Mouse (Mus musculus) heart, embryonic 13.5 days (tissue): ENCODE results near the gene Cdh23. TPM values are rescaled to one million over a fixed set of nuclear protein-coding genes. Genes with fewer than 3 reads are reported as not detected.
A peak's percentile ranks its signal among the peaks of the same experiment; 100 is the strongest.

Experiments
- ATAC-seq: fragments of 200-750 bp; cut with Nextera tagmentation; 2 replicates; pipeline ENCODE4 v1.8.0; 2017; ENCODE audit warnings: moderate TSS enrichment; ENCODE audit not compliant: insufficient number of reproducible peaks, low FRiP score, low TSS enrichment; ENCODE audit errors: extremely low read depth
- H3K27ac ChIP-seq: fragments of 300-500 bp; sonication (generic); replicated peaks from 2 replicates; pipeline ENCODE4 v1.5.1; 2015; ENCODE audit warnings: moderate library complexity, mild to moderate bottlenecking, inconsistent platforms
- H3K27me3 ChIP-seq: fragments of 300-500 bp; sonication (generic); replicated peaks from 2 replicates; pipeline ENCODE4 v1.6.1; 2015; ENCODE audit warnings: mild to moderate bottlenecking, inconsistent platforms
- H3K36me3 ChIP-seq: fragments of 300-500 bp; sonication (generic); 2 replicates; pipeline ENCODE4 v1.6.1; 2015; ENCODE audit warnings: mild to moderate bottlenecking, inconsistent platforms
- H3K4me1 ChIP-seq: fragments of 300-500 bp; sonication (generic); 2 replicates; pipeline ENCODE4 v1.6.1; 2015; ENCODE audit warnings: inconsistent platforms
- H3K4me2 ChIP-seq: fragments of 300-500 bp; sonication (generic); 2 replicates; pipeline ENCODE4 v1.6.1; 2015; ENCODE audit warnings: inconsistent platforms, mild to moderate bottlenecking, moderate library complexity
- H3K4me3 ChIP-seq: fragments of 300-500 bp; sonication (generic); 2 replicates; pipeline ENCODE4 v1.5.1; 2015; ENCODE audit warnings: moderate library complexity, mild to moderate bottlenecking, inconsistent platforms
- H3K9ac ChIP-seq: fragments of 300-500 bp; sonication (generic); 2 replicates; pipeline ENCODE4 v1.6.1; 2015; ENCODE audit warnings: inconsistent platforms, mild to moderate bottlenecking, moderate library complexity
- H3K9me3 ChIP-seq: fragments of 300-500 bp; sonication (generic); 2 replicates; pipeline ENCODE4 v1.6.1; 2016; ENCODE audit warnings: inconsistent platforms
- WGBS: fragments of 180-500 bp; shearing (Covaris S2); methylation state at CpG from one replicate; pipeline ENCODE4 v1.1.7; 2015; ENCODE audit warnings: mixed read lengths; 5-methylcytosine and 5-hydroxymethylcytosine counted together
- polyA plus RNA-seq: library from polyadenylated mRNA; unstranded; fragments of >200 nt; fragmentation: Nextera tagmentation; extraction: Ambion mirVana; gene quantifications from 2 replicates; pipeline ENCODE4 v1.2.1, GENCODE M21; 2015

Cdh23 gene
- polyA plus RNA-seq, 1 experiment from 2014 or later: 0.27 TPM

- ATAC-seq: no peak
- Histone ChIP-seq H3K4me2 (no peak overlapping the region), H3K36me3 (no peaks in the 10 kb centered on the region), H3K27ac (no peak overlapping the region), H3K9ac (no peak overlapping the region), H3K9me3 (0 out of 2 replicates have a peak, but pooled peaks cover 3% of the 10 kb centered on the region), H3K27me3 (peaks cover 9% of the 10 kb centered on the region), H3K4me1 (no peaks in the 10 kb centered on the region), H3K4me3 (no peak overlapping the region)
- 66% methylated on average over 13 of the region's 13 CpGs for WGBS
These were observed 232.2 kb downstream of the Cdh23 start for GRCm38 (mm10) chr10:60463953-60464647.

- ATAC-seq: no peak
- Histone ChIP-seq H3K4me1 (no peaks in the 10 kb centered on the region), H3K27me3 (no peaks in the 10 kb centered on the region; the same call in 1 of the 2 replicates), H3K4me3 (no peak overlapping the region), H3K27ac (no peak overlapping the region), H3K9me3 (0 out of 2 replicates have a peak, but pooled peaks cover 4% of the 10 kb centered on the region), H3K9ac (no peak overlapping the region), H3K36me3 (no peaks in the 10 kb centered on the region), H3K4me2 (no peak overlapping the region)
- 28% methylated on average over 8 of the region's 8 CpGs for WGBS
These were observed 239.5 kb downstream of the Cdh23 start for GRCm38 (mm10) chr10:60456662-60457397.

GRCm38 (mm10) chr10:60455193-60455592 is 241.1 kb downstream of the Cdh23 start:
- Histone ChIP-seq H3K4me1 (no peaks in the 10 kb centered on the region), H3K36me3 (no peaks in the 10 kb centered on the region), H3K27ac (no peak overlapping the region), H3K27me3 (no peaks in the 10 kb centered on the region; the same call in 1 of the 2 replicates), H3K9ac (no peak overlapping the region), H3K4me3 (no peak overlapping the region), H3K4me2 (no peak overlapping the region), H3K9me3 (0 out of 2 replicates have a peak, but pooled peaks cover 4% of the 10 kb centered on the region)
- ATAC-seq: no peak
- WGBS: 74% methylated on average over 8 of the region's 8 CpGs

GRCm38 (mm10) chr10:60447186-60447585 is 249.1 kb downstream of the Cdh23 start:
- Histone ChIP-seq H3K27ac (no peak overlapping the region), H3K9me3 (0 out of 2 replicates have a peak, but pooled peaks cover 3% of the 10 kb centered on the region), H3K36me3 (no peaks in the 10 kb centered on the region), H3K4me1 (no peaks in the 10 kb centered on the region), H3K27me3 (peaks cover 6% of the 10 kb centered on the region), H3K4me2 (no peak overlapping the region), H3K9ac (no peak overlapping the region), H3K4me3 (no peak overlapping the region)
- ATAC-seq: no peak
- WGBS: 84% methylated on average over 12 of the region's 12 CpGs

DNA sequence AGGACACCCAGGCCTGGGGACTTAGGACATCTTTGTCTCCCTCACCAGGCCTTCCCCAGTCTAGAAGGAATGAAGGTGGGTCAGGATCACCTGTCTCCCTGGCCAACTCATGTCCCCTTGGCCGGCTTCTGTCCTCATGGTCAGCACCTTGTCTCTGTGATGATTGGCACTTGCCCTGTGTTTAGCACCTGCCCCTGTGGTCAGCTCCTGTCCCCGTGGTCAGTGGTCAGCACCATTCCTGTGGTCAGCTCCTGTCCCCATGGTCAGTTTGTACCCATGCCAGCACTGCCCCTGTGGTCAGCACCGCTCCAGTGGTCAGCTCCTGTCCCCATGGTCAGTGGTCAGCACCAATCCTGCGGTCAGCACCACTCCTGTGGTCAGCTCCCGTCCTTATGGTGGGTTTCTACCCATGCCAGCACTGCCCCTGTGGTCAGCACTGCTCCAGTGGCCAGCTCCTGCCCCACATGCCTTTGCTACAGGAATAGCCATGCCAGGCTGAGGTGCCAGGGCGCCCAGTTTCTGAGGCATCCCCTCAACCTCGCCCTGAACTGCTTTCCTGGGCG is 251.2 kb downstream of the Cdh23 start:
- Histone ChIP-seq H3K36me3 (no peaks in the 10 kb centered on the region), H3K9ac (no peak overlapping the region), H3K4me1 (no peaks in the 10 kb centered on the region), H3K27ac (no peak overlapping the region), H3K4me3 (no peak overlapping the region), H3K27me3 (peaks cover 6% of the 10 kb centered on the region), H3K9me3 (0 out of 2 replicates have a peak, but pooled peaks cover 3% of the 10 kb centered on the region), H3K4me2 (no peak overlapping the region)
- WGBS: 59% methylated on average over 8 of the region's 8 CpGs
- ATAC-seq: peak; percentile 48; the same call in 1 of the 2 replicates

DNA sequence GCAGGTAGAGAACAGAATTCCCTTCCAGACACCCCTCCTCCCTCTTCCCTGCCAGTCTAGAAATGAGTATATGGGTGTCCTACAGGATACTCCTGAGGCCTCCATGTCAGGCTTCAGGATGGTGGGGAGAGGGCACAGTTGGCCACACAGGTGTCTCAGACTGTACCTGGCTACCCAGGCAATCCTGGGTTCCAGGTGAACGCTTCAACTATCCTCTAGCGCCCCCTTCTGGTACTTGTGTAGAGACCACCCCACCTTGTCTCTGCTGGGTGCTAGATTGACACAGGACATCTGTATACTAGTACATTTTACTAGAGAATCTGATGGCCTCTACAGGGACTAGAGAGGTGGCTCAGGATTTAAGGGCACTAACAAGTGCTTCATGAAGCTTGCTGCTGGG is 253.2 kb downstream of the Cdh23 start:
- no peak overlapping the region for H3K4me2 ChIP-seq
- no peak overlapping the region for H3K9ac ChIP-seq
- no peak overlapping the region for H3K4me3 ChIP-seq
- H3K36me3 ChIP-seq: no peaks in the 10 kb centered on the region
- no peak for ATAC-seq
- 0 out of 2 replicates have a peak, but pooled peaks cover 3% of the 10 kb centered on the region for H3K9me3 ChIP-seq
- H3K27ac ChIP-seq: no peak overlapping the region
- peaks cover 3% of the 10 kb centered on the region for H3K27me3 ChIP-seq
- H3K4me1 ChIP-seq: no peaks in the 10 kb centered on the region
- 13% methylated on average over 2 of the region's 2 CpGs for WGBS

DNA sequence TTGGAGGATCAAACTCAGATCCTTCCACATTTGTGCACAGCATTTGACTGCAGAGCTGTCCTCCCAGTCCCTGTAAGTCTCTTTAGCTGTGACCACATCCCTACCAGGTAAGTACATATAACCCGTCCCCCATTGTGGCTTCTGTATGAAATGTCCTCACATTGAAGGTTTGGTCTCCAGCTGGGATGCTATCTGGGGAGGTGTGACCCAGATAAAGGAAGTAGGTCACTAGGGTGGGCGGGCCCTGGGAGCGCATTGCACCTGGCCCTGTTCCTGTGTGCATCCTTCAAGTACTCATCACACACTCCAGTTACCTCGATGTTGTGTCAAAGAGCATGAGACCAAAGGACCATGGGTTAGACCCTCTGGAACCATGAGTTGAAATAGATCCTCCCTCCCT is 254.0 kb downstream of the Cdh23 start:
- WGBS: 65% methylated on average over 4 of the region's 4 CpGs
- no peak overlapping the region for H3K4me3 ChIP-seq
- H3K27me3 ChIP-seq: no peaks in the 10 kb centered on the region
- no peak for ATAC-seq
- H3K9ac ChIP-seq: no peak overlapping the region
- no peaks in the 10 kb centered on the region for H3K4me1 ChIP-seq
- no peak overlapping the region for H3K27ac ChIP-seq
- no peak overlapping the region for H3K4me2 ChIP-seq
- no peaks in the 10 kb centered on the region for H3K36me3 ChIP-seq
- 0 out of 2 replicates have a peak, but pooled peaks cover 3% of the 10 kb centered on the region for H3K9me3 ChIP-seq

DNA sequence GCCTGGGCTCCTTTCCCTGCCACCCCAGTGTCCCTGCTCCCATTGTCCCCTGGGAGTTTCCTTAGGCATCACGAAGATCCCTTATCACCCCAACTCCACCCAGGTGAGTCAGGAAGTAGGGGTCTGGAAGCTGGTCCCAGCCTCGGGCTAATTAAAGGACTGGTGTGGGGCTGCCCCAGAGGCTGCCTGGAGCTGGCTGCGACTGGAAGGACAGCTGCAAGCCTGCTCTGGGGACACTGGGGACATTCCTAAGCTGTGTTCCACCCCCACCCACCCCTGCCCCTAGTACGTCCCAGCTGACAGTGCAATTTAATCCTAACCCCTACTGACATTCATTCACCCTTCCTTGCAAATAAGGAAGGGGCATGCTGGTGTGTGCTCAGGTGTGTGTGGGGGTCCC is 263.6 kb downstream of the Cdh23 start:
- ATAC-seq: no peak
- H3K4me1 ChIP-seq: no peaks in the 10 kb centered on the region
- no peak overlapping the region for H3K4me3 ChIP-seq
- no peak overlapping the region for H3K4me2 ChIP-seq
- no peak overlapping the region for H3K27ac ChIP-seq
- no peaks in the 10 kb centered on the region for H3K9me3 ChIP-seq
- 29% methylated on average over 4 of the region's 4 CpGs for WGBS
- peaks cover 40% of the 10 kb centered on the region for H3K27me3 ChIP-seq
- no peaks in the 10 kb centered on the region for H3K36me3 ChIP-seq
- H3K9ac ChIP-seq: no peak overlapping the region

DNA sequence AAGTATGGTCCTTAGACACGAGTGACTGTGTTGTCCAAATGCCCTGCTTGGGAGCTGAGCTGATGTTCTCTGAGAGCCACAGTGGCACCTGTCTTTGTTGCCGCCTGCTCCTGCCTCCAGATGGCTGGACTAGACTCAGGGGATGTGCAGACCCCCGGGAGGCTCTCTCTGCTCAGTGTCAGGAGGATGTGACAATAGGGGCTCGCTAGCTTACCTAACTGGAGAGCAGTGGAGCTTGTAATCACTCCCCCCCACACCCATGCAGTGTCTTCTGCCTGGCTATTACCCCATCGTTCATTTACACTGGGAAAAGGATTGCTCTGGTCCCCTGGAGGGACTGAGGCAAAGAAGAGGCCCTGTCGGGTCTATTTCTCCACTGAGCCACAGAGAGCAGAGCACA is 265.7 kb downstream of the Cdh23 start:
- Histone ChIP-seq H3K27ac (no peak overlapping the region), H3K9ac (no peak overlapping the region), H3K4me2 (no peak overlapping the region), H3K9me3 (peaks cover 7% of the 10 kb centered on the region; the same call in 1 of the 2 replicates), H3K36me3 (no peaks in the 10 kb centered on the region), H3K27me3 (peaks cover 32% of the 10 kb centered on the region), H3K4me3 (no peak overlapping the region), H3K4me1 (no peaks in the 10 kb centered on the region)
- no peak for ATAC-seq
- 50% methylated on average over 6 of the region's 6 CpGs for WGBS

DNA sequence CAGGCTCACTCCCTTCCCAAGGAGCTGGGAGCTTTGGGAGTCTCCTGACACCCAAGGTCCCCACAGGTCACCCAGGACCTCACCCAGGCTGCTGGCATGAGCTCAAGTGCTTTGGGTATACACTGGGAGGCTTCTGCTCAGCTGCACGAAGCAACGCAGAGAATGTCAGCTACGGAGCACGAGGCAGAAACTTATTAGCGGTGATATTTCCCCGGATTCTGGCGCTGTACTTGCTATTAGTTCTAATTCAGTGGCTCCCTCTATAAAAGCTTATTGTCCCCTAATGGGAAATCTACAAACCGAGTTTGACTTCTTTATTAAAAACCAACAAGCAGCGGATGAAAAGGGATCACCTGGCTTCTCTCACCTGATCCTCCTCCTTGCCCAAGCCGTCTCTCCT is 266.3 kb downstream of the Cdh23 start:
- Histone ChIP-seq H3K36me3 (no peaks in the 10 kb centered on the region), H3K27ac (no peak overlapping the region), H3K4me1 (no peaks in the 10 kb centered on the region), H3K4me3 (no peak overlapping the region), H3K9me3 (peaks cover 12% of the 10 kb centered on the region; the same call in 1 of the 2 replicates), H3K9ac (no peak overlapping the region), H3K27me3 (peaks cover 27% of the 10 kb centered on the region), H3K4me2 (no peak overlapping the region)
- no peak for ATAC-seq
- WGBS: 75% methylated on average over 10 of the region's 10 CpGs

GRCm38 (mm10) chr10:60422756-60423155 is 273.5 kb downstream of the Cdh23 start:
- H3K36me3 ChIP-seq: no peaks in the 10 kb centered on the region
- H3K27ac ChIP-seq: no peak overlapping the region
- peaks cover 16% of the 10 kb centered on the region; the same call in 1 of the 2 replicates for H3K9me3 ChIP-seq
- no peak for ATAC-seq
- no peaks in the 10 kb centered on the region for H3K4me1 ChIP-seq
- no peak overlapping the region for H3K9ac ChIP-seq
- no peak overlapping the region for H3K4me2 ChIP-seq
- H3K27me3 ChIP-seq: no peaks in the 10 kb centered on the region; the same call in 1 of the 2 replicates
- WGBS: 66% methylated on average over 7 of the region's 7 CpGs
- H3K4me3 ChIP-seq: no peak overlapping the region
